Mouse (Mus musculus): ENCODE measurements around the gene E2f8. TPM values are rescaled to one million over a fixed set of nuclear protein-coding genes. Genes with fewer than 3 reads are reported as not detected.
A peak's percentile ranks its signal among the peaks of the same experiment; 100 is the strongest.

Gene E2f8
- total and polyA plus RNA-seq, 3 experiments = 8.9 to 49.4 (median 39.3) TPM

DNA sequence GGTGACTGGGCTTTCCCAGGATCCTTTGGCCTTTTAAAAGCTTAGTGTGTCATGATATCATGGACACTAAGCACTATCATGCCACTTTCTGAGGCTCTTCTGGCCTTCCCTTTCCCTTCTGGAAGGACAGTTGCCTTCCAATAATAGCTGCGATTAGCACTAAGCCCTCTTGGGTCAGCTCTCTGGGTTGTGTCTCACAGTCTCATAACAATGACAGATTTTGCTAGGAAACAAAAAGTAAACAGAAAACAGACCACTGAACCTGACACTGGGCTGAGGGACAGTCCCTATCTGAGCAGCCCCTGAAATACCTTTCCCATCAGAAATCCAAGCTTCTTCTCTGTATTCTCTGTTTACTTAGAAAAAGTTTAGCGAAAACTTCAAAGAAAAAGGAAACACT lies 40.9 kb downstream of the E2f8 start:
- no peak for DNase-seq (ENCODE audit: low read depth, low spot score)
- Histone ChIP-seq H3K4me3 (ENCODE audit: control insufficient read depth in 1 of 2, insufficient read depth in 1 of 2, low read depth in 2 of 2, low read length in 2 of 2) (no peak overlapping the region), H3K36me3 (ENCODE audit: control insufficient read depth in 1 of 2, insufficient read depth in 2 of 2, low read length in 2 of 2) (no peaks in the 10 kb centered on the region), H3K9me3 (replicated peaks; ENCODE audit: insufficient read depth, low read length) (no peaks in the 10 kb centered on the region), H3K27ac (ENCODE audit: control insufficient read depth, low read depth, low read length) (no peak overlapping the region), H3K9ac (ENCODE audit: control insufficient read depth, low read depth, low read length, poor library complexity, severe bottlenecking) (no peak overlapping the region), H3K4me1 (ENCODE audit: control insufficient read depth in 1 of 2, insufficient read depth in 2 of 2, low read length in 2 of 2) (peaks cover 0 to 5% of the 10 kb centered on the region in 2 experiments; a peak in 1 of 4 replicates), H3K27me3 (ENCODE audit: control insufficient read depth in 1 of 2, insufficient read depth in 2 of 2, low read length in 2 of 2) (peaks cover 0 to 1% of the 10 kb centered on the region in 2 experiments; a peak in 2 of 4 replicates), H3K79me2 (ENCODE audit: control insufficient read depth, insufficient read depth, low read length, poor library complexity) (no peaks in the 10 kb centered on the region)
- TF ChIP-seq ETS1 (IDR thresholded peaks at IDR 0.05; ENCODE audit: low read depth, low read length) (no peak), TCF12 (IDR thresholded peaks at IDR 0.05; ENCODE audit: low read depth, low read length) (no peak), USF1 (IDR thresholded peaks at IDR 0.05; ENCODE audit: low read depth, low read length) (no peak), MEF2A (IDR thresholded peaks at IDR 0.05; ENCODE audit: extremely low read depth, insufficient replicate concordance, low read depth, low read length, poor library complexity, severe bottlenecking) (no peak), ZKSCAN1 (IDR thresholded peaks at IDR 0.05; ENCODE audit: low read depth, low read length) (no peak), HCFC1 (IDR thresholded peaks at IDR 0.05; ENCODE audit: low read depth, low read length) (no peak), MYB (IDR thresholded peaks at IDR 0.05; ENCODE audit: low read depth, low read length) (no peak), USF2 (IDR thresholded peaks at IDR 0.05; ENCODE audit: borderline replicate concordance in 1 of 2, insufficient read depth in 1 of 2, low read depth in 1 of 2, low read length in 2 of 2) (no peak), NELFE (IDR thresholded peaks at IDR 0.05; ENCODE audit: low read depth, low read length) (no peak), ELF1 (IDR thresholded peaks at IDR 0.05; ENCODE audit: low read depth, low read length) (no peak), MAX (IDR thresholded peaks at IDR 0.05; ENCODE audit: low read length) (no peak), MAFK (IDR thresholded peaks at IDR 0.05; ENCODE audit: borderline replicate concordance, low read depth, low read length) (no peak), UBTF (IDR thresholded peaks at IDR 0.05; ENCODE audit: borderline replicate concordance, insufficient read depth, low read depth, low read length) (no peak), MAZ (IDR thresholded peaks at IDR 0.05; ENCODE audit: low read depth, low read length) (no peak), RCOR1 (IDR thresholded peaks at IDR 0.05; ENCODE audit: low read depth, low read length) (no peak)

DNA sequence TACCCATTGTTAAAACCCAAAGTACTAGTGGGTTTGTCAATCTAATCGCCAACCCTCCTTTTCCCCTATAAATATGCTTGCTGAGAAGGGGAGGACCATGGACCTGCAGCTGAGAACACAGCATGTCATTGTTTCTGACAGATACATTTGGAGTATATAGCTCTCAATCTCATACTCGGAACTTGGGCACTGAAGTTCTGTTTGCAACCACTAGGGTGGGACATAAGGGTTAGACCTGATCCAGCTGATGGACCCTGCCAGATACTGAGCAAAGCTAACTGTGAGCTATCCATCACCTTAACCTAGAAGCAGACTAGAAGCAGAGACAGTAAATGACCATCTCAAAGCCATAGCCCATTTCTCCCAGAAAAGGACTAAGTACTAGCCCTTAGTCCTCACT lies 43.0 kb downstream of the E2f8 start:
- Histone ChIP-seq H3K27ac (ENCODE audit: control insufficient read depth, low read depth, low read length) (no peak overlapping the region), H3K4me3 (ENCODE audit: control insufficient read depth in 1 of 2, insufficient read depth in 1 of 2, low read depth in 2 of 2, low read length in 2 of 2) (no peak overlapping the region), H3K9me3 (replicated peaks; ENCODE audit: insufficient read depth, low read length) (no peaks in the 10 kb centered on the region), H3K9ac (ENCODE audit: control insufficient read depth, low read depth, low read length, poor library complexity, severe bottlenecking) (no peak overlapping the region), H3K4me1 (ENCODE audit: control insufficient read depth in 1 of 2, insufficient read depth in 2 of 2, low read length in 2 of 2) (peaks cover 0 to 5% of the 10 kb centered on the region in 2 experiments; a peak in 1 of 4 replicates), H3K79me2 (ENCODE audit: control insufficient read depth, insufficient read depth, low read length, poor library complexity) (no peaks in the 10 kb centered on the region), H3K27me3 (ENCODE audit: control insufficient read depth in 1 of 2, insufficient read depth in 2 of 2, low read length in 2 of 2) (no peaks in the 10 kb centered on the region; a peak in 1 of 4 replicates), H3K36me3 (ENCODE audit: control insufficient read depth in 1 of 2, insufficient read depth in 2 of 2, low read length in 2 of 2) (no peaks in the 10 kb centered on the region)
- TF ChIP-seq GABPA (IDR thresholded peaks at IDR 0.05; ENCODE audit: low read depth, low read length) (no peak), ETS1 (IDR thresholded peaks at IDR 0.05; ENCODE audit: low read depth, low read length) (no peak), RAD21 (IDR thresholded peaks at IDR 0.05; ENCODE audit: low read depth, low read length) (peak; percentile 10), SMC3 (IDR thresholded peaks at IDR 0.05; ENCODE audit: low read depth, low read length) (peak; percentile 24; the same call in 1 of the 2 replicates), NELFE (IDR thresholded peaks at IDR 0.05; ENCODE audit: low read depth, low read length) (no peak), CTCF (IDR thresholded peaks at IDR 0.05 in 2 of 3, conservative IDR thresholded peaks at IDR 0.05 in 1 of 3; ENCODE audit: control insufficient read depth in 1 of 3, insufficient read depth in 1 of 3, low read depth in 2 of 3, low read length in 3 of 3, poor library complexity in 1 of 3, severe bottlenecking in 1 of 3) (peak in 2 of 3 experiments; percentile 27 to 34; a peak in 4 of 6 replicates)
- DNase-seq (ENCODE audit: low read depth, low spot score) = peak; percentile 22

Measured in MEL (cell line).